Mouse (Mus musculus): Measurements from ENCODE around the gene Zfp954. TPM values are rescaled to one million over a fixed set of nuclear protein-coding genes. Genes with fewer than 3 reads are reported as not detected.

Gene Zfp954
- polyA plus RNA-seq, 1 experiment, result 7.3 TPM

DNA sequence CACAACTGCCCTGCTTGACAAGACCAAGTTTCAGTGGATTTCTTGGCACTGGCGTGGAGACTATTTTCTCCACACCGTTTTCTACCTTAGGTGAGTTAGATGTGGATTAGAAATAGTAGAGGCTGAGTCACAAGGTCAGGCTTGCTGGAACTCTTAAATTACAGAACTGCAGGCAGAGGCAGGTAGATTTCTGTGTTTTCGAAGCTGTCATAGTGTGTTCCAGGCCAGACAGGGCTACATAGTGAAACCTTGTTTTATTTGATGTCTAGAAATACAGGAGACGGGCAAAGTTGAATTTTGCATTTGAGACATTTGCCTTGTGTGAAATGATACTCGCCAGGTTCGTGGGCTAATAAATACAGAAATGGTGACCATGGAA lies 303 bp upstream of the Zfp954 start:
- Histone ChIP-seq H3K4me1 (ENCODE audit: control insufficient read depth, insufficient read depth, low read length) (no peaks in the 10 kb centered on the region), H3K9ac (ENCODE audit: low read depth, poor library complexity, severe bottlenecking) (no peak overlapping the region), H3K36me3 (ENCODE audit: control insufficient read depth, insufficient read depth, low read length, poor library complexity, severe bottlenecking) (no peaks in the 10 kb centered on the region; the same call in none of the 2 replicates), H3K9me3 (replicated peaks; ENCODE audit: control insufficient read depth, insufficient read depth, low read length, poor library complexity, severe bottlenecking) (no peaks in the 10 kb centered on the region), H3K4me3 (ENCODE audit: low read depth, low read length) (no peak overlapping the region), H3K27ac (ENCODE audit: insufficient read depth, low read length) (no peak overlapping the region), H3K27me3 (ENCODE audit: control insufficient read depth, insufficient read depth, low read length, poor library complexity, severe bottlenecking) (no peaks in the 10 kb centered on the region)
- TF ChIP-seq EP300 (IDR thresholded peaks at IDR 0.05; ENCODE audit: insufficient read depth, low read depth, low read length) (no peak), POLR2A (IDR thresholded peaks at IDR 0.05; ENCODE audit: insufficient read depth, low read length) (no peak), CTCF (IDR thresholded peaks at IDR 0.05; ENCODE audit: low read depth, low read length) (no peak)

GRCm38 (mm10) chr7:7118441-7118840 lies 2.8 kb downstream of the Zfp954 start:
- TF ChIP-seq EP300 (IDR thresholded peaks at IDR 0.05; ENCODE audit: insufficient read depth, low read depth, low read length), result no peak
- H3K27me3 ChIP-seq (ENCODE audit: control insufficient read depth, insufficient read depth, low read length, poor library complexity, severe bottlenecking), result no peaks in the 10 kb centered on the region
- peaks cover 14% of the 10 kb centered on the region for H3K36me3 ChIP-seq (ENCODE audit: control insufficient read depth, insufficient read depth, low read length, poor library complexity, severe bottlenecking)
- no peaks in the 10 kb centered on the region for H3K4me1 ChIP-seq (ENCODE audit: control insufficient read depth, insufficient read depth, low read length)
- H3K9ac ChIP-seq (ENCODE audit: low read depth, poor library complexity, severe bottlenecking), result no peak overlapping the region
- no peak overlapping the region for H3K27ac ChIP-seq (ENCODE audit: insufficient read depth, low read length)
- no peaks in the 10 kb centered on the region for H3K9me3 ChIP-seq (replicated peaks; ENCODE audit: control insufficient read depth, insufficient read depth, low read length, poor library complexity, severe bottlenecking)
- H3K4me3 ChIP-seq (ENCODE audit: low read depth, low read length), result no peak overlapping the region

- H3K27me3 ChIP-seq (ENCODE audit: control insufficient read depth, insufficient read depth, low read length, poor library complexity, severe bottlenecking), result no peaks in the 10 kb centered on the region
- H3K4me1 ChIP-seq (ENCODE audit: control insufficient read depth, insufficient read depth, low read length), result no peaks in the 10 kb centered on the region
- H3K9me3 ChIP-seq (replicated peaks; ENCODE audit: control insufficient read depth, insufficient read depth, low read length, poor library complexity, severe bottlenecking), result 0 out of 2 replicates have a peak, but pooled peaks cover 2% of the 10 kb centered on the region
- H3K27ac ChIP-seq (ENCODE audit: insufficient read depth, low read length), result no peak overlapping the region
- TF ChIP-seq EP300 (IDR thresholded peaks at IDR 0.05; ENCODE audit: insufficient read depth, low read depth, low read length) (no peak), POLR2A (IDR thresholded peaks at IDR 0.05; ENCODE audit: insufficient read depth, low read length) (no peak), CTCF (IDR thresholded peaks at IDR 0.05; ENCODE audit: low read depth, low read length) (no peak)
- H3K4me3 ChIP-seq (ENCODE audit: low read depth, low read length), result peak overlapping the region; percentile 70
- no peaks in the 10 kb centered on the region for H3K36me3 ChIP-seq (ENCODE audit: control insufficient read depth, insufficient read depth, low read length, poor library complexity, severe bottlenecking)
- peak overlapping the region; percentile 6; the same call in 1 of the 2 replicates for H3K9ac ChIP-seq (ENCODE audit: low read depth, poor library complexity, severe bottlenecking)
Observed at GRCm38 (mm10) chr7:7108501-7108900, 12.8 kb downstream of the Zfp954 start.

Other genes with a start within 250 kb of the Zfp954 start
- 1.6 TPM in 1 of 2 replicates, not detected in the other for gene Aurkc, start 126.2 kb downstream of the Zfp954 start, polyA plus RNA-seq (2011; ENCODE audit: insufficient read depth, insufficient read length, low read depth, missing spikeins)
- 1.9 and 2.2 TPM in 2 replicates for gene Zfp773, start 15.3 kb upstream of the Zfp954 start, polyA plus RNA-seq (2011; ENCODE audit: insufficient read depth, insufficient read length, low read depth, missing spikeins)
- 6.5 and 7.4 TPM in 2 replicates for gene Zfp418, start 49.8 kb upstream of the Zfp954 start, polyA plus RNA-seq (2011; ENCODE audit: insufficient read depth, insufficient read length, low read depth, missing spikeins)
- gene Zfp772, start 88.5 kb upstream of the Zfp954 start, polyA plus RNA-seq (2011; ENCODE audit: insufficient read depth, insufficient read length, low read depth, missing spikeins), result 5.2 and 5.4 TPM in 2 replicates
- gene Vmn2r29, start 125.8 kb upstream of the Zfp954 start, polyA plus RNA-seq (2011; ENCODE audit: insufficient read depth, insufficient read length, low read depth, missing spikeins), result not detected in 2 replicates
- 0.38 and 0.73 TPM in 2 replicates for gene Gm45844, start 156.8 kb upstream of the Zfp954 start, polyA plus RNA-seq (2011; ENCODE audit: insufficient read depth, insufficient read length, low read depth, missing spikeins)
- gene Clcn4, start 179.4 kb upstream of the Zfp954 start, polyA plus RNA-seq (2011; ENCODE audit: insufficient read depth, insufficient read length, low read depth, missing spikeins), result 9.4 and 11.3 TPM in 2 replicates
- gene Vmn2r30, start 216.1 kb upstream of the Zfp954 start, polyA plus RNA-seq (2011; ENCODE audit: insufficient read depth, insufficient read length, low read depth, missing spikeins), result 0.12 TPM in 1 of 2 replicates, not detected in the other